Mouse (Mus musculus): ENCODE measurements around the gene Srgap1. TPM values are rescaled to one million over a fixed set of nuclear protein-coding genes. Genes with fewer than 3 reads are reported as not detected.

Srgap1 gene
- total RNA-seq (2021): under 1 TPM; 0.79 to 0.84 TPM
- long read RNA-seq, experiment 1: 0 reads
- long read RNA-seq, experiment 2: 0 reads

DNA sequence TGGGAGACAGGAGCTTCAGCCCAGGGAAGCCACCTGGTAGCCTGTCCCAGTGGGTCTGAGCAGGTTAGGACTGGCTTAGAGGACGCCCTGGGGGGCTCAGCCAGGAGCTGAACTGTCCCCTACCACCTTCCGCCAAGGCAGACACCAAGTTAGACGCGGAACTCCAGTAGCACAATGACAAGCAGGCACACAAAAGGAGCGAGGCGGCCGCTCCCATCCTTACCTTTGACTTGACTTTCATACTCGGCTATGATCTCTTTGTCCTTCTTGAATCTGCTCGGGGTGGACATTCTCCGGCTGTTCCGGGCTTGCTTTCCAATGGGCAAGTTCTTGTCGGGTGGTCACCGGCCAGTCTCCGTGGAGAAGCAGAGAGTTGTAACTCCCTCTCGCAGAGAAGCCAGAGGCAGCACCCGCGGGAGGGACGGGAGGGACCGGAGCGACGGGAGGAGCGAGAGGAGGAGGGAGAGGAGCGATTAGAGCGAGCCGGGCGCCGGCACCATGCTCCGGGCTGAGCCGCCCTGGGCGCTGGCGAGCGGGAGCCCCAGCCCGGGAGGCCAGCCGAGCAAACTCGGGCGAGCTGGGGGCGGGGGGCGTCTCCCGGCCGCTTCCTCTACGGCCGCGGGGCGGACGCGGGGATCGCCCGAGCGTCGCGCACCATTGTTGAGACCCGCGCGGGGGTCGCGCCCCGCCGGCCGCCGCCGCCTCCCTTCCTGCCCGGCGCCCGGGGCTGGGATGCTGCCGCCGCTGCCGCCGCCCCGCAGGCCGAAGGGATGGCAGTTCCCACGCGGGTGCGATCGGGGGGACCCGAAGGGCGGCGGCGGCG, at the start of gene Srgap1:
Srgap1 (minus strand) TSS at position 412 of the 823 bp plus-strand sequence.
- intact Hi-C loops (cut with DNase I): no loop called here
- DNase-seq: peak; percentile 40 to 47

- intact Hi-C loops (cut with DNase I): no loop called here
- no peak for DNase-seq
Measured at GRCm38 (mm10) chr10:122096462-122096979, 49.4 kb upstream of the Srgap1 start.

GRCm38 (mm10) chr10:122090472-122090871, 43.4 kb upstream of the Srgap1 start:
- intact Hi-C loops (cut with DNase I): no loop called here
- no peak for DNase-seq

DNA sequence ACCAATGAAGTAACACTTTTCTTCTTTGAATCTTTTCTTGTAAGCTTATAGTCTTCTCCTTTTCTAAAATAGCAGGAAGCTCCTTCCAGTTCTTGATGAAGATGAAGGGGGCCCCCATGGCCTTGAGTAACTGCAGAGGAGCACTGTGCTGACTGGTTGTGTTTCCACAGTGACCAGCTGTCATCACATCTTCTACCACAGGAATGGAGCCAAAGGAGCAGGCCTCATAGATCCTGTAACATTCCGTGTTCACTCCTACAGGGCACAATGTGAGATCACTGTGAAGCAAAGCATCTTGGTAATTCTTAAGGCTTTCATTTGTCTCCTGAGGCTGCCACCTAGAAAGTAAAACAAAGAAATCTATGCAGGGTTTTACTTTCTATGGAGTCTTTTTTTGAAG, 34.2 kb upstream of the Srgap1 start:
- no peak for DNase-seq

DNA sequence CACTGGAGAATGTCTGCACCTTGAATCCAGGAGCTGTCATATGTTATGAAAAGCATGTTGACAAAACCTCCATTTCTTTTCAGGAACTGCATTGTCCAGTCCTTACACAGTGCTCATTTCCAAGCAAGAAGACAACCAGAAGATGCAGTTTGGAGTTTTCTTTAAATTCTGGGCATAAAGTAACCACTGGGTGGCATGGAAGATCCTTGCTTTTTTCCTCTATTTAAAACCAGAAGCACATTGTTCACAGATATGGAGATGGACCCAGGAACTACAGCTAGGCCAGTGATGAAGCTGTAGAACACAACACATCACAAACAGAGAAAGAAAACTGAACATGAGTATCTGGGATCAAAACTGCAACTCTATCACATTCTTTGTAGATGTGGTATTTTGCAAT, 22.0 kb upstream of the Srgap1 start:
- no peak for DNase-seq
- intact Hi-C loops (cut with DNase I): no loop called here

More for the DNA sequence above, 34.2 kb upstream of the Srgap1 start:
- intact Hi-C loops (cut with DNase I): no loop called here

DNA sequence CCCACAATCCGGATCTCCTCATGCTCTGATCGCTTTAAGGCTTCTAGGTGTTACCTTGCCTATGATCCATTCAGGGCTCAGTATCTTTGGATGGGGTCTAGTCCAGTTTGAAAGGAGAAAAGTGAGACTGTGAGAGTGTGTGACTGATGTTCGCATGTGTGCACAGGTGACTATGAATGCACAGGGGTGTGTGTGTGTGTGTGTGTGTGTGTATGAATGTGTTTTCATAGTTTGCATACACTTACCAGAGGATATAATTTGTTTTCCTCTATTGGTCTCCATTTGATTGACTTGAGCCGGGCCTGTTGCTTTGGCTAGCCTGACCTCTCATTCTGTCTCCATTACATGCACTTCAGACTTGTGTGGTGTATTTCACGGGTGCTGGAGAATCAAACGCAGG, 8.7 kb upstream of the Srgap1 start:
- no peak for DNase-seq
- intact Hi-C loops (cut with DNase I): no loop called here

DNA sequence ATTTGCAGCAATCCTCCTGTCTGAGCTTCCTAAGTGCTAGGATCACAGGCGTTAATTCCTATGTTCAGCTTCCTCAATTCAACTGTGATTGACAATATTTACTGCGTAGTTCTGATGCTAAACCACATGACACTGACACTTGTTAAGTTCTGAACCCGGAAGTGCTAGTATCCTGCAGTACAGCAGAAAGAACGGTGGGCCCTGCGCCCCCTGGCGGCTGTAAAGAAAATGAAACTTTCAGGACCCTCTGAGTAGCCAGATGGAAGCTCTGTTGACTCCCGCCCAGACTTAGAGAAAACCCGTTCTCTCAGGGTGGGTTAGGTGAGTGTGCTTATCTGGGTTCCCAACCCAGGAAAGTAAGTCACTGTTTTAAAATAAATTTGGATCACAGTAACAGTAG, 7.4 kb upstream of the Srgap1 start:
- peak in 1 of 2 experiments; percentile 32 for DNase-seq
- intact Hi-C loops (cut with DNase I): loop anchor here (5.0 kb wide), 1 partner anchor 222 kb away; no protein-coding TSS in a partner anchor

GRCm38 (mm10) chr10:122051831-122052230, 4.7 kb upstream of the Srgap1 start:
- peak; percentile 67 to 79 for DNase-seq
- intact Hi-C loops (cut with DNase I): loop anchor here (5.0 kb wide), 1 partner anchor 220 kb away; no protein-coding TSS in a partner anchor

DNA sequence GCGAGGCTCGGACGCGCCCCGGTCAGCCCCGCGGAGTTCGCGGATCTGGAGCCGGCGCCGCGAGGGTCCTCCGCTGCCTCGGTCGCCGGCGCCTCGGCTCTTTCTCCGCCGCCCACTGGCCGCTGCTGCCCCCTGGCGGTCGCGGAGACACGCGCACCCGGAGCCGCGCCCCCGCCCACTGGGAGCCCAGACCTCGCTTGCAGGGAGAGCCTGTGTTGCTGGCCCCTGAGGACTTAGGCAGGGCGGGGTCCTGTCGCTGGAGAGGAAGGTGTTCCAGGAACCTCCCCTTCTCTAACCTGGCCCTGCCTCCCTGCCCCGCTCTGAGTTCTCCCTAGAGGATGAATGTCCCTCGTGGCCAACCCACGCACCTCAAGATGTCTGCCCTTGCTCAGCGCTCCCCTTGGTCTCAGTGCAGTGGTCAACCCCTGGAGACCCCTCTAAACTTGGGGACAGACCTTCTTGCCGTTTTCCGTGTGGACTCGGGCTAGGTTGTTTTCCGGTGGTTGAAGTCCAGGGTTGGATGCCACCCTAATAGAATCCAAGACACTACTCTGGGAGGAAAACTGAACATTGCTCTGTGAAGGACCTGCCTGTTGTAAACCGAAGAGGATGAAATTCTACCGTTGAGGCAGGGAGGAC, 731 bp upstream of the Srgap1 start:
- intact Hi-C loops (cut with DNase I): loop anchor here (1.0 kb wide), 1 partner anchor 277 kb away; no protein-coding TSS in a partner anchor
- peak; percentile 76 to 84 for DNase-seq

DNA sequence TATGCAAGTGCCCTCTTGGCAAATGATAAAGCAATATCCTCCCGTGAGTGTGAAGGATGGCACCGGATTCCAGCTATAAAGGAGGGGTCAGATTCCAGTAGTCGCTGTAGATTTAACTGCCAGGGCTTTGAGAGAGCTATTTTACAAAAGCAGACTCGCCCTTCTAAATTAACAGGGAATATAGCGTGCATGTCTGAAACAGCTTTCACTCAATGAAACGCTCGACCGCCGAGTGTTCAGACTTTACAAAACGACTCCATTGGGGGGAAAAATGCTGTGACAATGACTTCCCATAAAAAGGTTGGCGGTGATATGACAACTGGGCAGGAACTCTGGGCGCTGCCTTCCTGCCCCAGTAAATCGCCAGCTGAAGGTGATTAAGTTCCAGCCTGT, 608 bp downstream of the Srgap1 start:
- DNase-seq: no peak
- intact Hi-C loops (cut with DNase I): no loop called here

- DNase-seq: no peak
- intact Hi-C loops (cut with DNase I): no loop called here
Measured at GRCm38 (mm10) chr10:122045946-122046345, 1.2 kb downstream of the Srgap1 start.

DNA sequence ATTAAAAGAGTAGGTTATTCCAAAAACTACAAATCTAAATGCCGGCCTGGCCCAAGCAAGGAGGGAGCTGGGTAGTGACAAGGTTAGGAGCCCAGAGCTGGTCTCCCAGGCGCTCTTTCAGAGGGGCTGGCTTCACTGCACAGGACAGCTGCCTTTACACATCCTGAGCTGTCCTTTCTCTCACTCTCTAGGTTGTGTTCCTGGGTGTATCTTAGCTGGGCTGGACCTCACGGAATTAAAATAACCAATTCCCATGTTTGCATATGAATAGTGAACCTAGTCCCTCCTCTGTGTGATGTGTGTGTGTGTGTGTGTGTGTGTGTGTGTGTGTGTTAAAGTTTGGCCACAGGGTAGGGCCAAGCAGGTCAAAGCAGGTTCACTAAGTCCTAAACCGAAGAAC, 2.2 kb downstream of the Srgap1 start:
- intact Hi-C loops (cut with DNase I): no loop called here
- no peak for DNase-seq

DNA sequence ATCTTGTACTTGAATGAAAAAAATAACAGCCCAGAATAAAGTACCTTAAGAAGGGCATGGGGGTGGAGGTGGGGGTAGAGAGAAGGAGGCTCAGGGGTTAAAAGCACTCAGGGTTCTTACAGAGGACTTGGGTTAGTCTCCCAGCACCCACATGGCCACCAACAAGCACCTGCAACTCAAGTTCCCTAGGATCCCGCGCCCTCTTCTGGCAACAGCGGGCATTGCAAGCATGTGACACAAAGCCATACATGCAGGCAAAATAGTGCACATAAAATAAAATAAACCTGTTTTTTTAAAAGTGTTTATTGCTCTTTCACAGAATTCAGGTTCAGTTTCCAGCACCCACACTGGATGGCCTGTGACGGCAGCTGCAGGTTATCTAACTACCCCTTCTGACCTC, 6.7 kb downstream of the Srgap1 start:
- DNase-seq: no peak
- intact Hi-C loops (cut with DNase I): no loop called here

DNA sequence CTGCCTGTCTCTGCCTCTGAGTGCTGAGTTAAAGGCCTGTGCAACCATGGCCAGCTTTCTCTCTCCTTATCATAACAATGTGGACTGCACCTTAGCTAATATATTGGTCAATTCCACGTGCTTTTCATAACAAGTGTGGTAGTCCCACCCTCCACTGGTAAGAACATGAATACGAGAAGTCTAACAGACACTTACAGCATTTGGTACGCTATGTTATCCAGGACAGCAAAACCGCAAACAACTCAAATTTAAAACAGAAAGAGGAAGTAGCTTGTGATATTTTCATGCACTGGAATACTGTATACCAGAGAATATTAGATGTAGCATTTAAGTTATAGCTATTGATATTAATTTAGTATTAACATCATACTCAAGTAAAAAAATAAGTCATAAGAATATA, 7.5 kb downstream of the Srgap1 start:
- intact Hi-C loops (cut with DNase I): no loop called here
- no peak for DNase-seq

DNA sequence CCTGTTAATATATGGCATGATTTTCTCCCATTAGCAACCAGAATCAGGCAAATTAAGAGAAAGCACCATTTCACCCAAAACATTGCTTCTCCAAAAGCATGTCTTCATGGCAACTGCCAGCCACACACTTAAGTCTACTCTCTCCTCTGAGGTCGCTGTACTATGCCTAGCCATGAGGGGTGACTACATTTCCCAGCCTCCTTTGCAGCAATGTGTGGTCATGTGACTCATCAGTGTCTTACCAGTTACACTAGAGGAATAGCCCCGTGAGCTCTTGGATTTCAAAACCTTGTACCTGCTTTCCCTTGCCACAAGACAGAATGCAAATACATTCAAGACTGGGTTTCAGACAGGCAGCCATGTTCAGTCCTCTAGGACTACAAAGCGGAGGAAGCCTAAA, 8.6 kb downstream of the Srgap1 start:
- DNase-seq: no peak
- intact Hi-C loops (cut with DNase I): no loop called here

DNA sequence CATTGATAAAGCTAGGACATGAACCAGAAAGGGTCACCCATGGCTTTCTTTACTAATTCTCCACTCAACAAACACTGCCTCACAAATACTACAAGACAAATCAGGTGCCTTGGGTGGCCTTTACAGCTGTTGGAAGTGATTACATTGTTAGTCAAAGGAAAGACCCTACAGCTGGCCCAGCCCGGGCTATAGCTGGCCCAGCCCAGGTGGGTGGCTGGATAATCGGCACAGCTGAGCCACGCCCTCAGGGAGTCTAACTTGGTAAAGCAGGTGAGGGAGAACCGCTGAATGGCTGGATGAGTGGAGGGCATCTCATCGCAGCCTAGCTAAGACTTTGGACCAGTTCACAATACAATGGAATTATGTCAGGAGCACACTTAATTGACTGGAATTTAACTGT, 13.8 kb downstream of the Srgap1 start:
- intact Hi-C loops (cut with DNase I): no loop called here
- no peak for DNase-seq

DNA sequence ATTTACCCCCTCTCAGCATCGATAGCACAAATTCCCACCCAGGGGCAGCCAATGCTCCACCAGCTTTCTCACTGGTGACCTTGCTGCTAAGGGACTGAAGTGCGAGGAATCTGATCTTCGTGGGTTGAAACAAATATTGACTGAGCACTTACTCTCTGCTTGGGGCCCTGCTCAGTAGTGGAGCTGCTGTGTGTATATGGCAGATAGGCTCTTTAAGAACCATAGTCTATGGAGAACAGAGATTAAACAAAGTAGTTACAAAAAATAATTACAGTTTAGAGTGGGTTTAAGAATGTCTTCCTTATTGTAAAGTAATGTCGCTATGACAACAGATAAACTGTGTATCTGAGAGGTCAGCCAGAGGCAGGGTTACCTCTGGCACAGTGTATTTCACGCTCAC, 16.7 kb downstream of the Srgap1 start:
- DNase-seq: no peak
- intact Hi-C loops (cut with DNase I): no loop called here

- no peak for DNase-seq
- intact Hi-C loops (cut with DNase I): no loop called here
Measured at GRCm38 (mm10) chr10:122029738-122030137, 17.4 kb downstream of the Srgap1 start.

DNA sequence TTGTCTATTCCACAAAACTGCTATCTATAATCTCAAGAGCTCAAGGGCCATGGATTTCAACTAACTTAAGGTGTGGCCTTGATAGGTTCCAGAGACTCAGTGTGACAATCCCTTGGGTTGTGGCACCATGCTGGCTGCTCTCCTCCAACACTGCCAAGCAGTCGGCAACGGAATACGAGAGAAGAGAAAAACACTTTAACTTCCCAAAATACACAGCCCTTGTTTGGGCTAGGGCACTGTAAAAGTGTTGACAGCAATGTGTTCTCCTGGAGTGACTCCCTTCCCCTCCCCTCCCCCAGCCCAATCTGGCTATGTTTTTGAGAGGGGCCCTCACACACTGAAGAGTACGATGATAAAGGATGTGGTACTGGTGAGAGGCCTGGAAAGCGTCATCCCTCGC, 21.9 kb downstream of the Srgap1 start:
- no peak for DNase-seq
- intact Hi-C loops (cut with DNase I): no loop called here

GRCm38 (mm10) chr10:122020906-122021305, 26.2 kb downstream of the Srgap1 start:
- intact Hi-C loops (cut with DNase I): no loop called here
- no peak for DNase-seq

DNA sequence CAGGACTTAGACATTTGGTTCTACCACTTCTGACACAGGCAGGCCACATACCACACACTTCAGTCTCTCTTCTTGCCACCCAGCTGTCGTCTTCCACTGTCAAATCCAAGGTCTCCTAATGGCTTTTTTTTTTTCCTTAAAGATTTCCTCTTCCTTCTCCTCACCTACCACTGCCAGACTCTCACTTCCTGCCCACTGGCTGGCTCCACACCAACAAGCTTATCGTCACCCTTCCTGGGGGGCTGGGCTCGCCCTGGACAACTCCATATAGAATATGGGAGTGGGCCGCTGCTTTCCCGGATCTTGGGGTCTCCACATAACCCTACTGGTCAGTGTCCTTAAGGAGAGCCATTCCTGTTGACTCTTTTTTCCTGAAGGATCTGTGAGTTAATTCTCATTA, 26.9 kb downstream of the Srgap1 start:
- intact Hi-C loops (cut with DNase I): no loop called here
- DNase-seq: no peak
